Mouse (Mus musculus) liver, embryonic 12.5 days (tissue): ENCODE measurements at regions not wholly inside any gene's neighbourhood (a gene's known extent, or its start where the extent isn't known, plus 50 kb on each side); places are given as distances from the start of the nearest gene placed in this dataset.
A peak's percentile ranks its signal among the peaks of the same experiment; 100 is the strongest.

Experiments
- ATAC-seq: fragments of 200-750 bp; cut with Nextera tagmentation; 2 replicates; pipeline ENCODE4 v1.8.0; 2017; ENCODE audit warnings: moderate number of reproducible peaks, mild to moderate bottlenecking, moderate library complexity
- H3K27ac ChIP-seq: fragments of 300-500 bp; sonication (generic); 2 replicates; pipeline ENCODE4 v1.5.1; 2016; ENCODE audit warnings: mild to moderate bottlenecking
- H3K27me3 ChIP-seq: fragments of 300-500 bp; sonication (generic); replicated peaks from 2 replicates; pipeline ENCODE4 v1.6.1; 2016; ENCODE audit warnings: mild to moderate bottlenecking, moderate library complexity
- H3K36me3 ChIP-seq: fragments of 300-500 bp; sonication (generic); 2 replicates; pipeline ENCODE4 v1.6.1; 2016; ENCODE audit warnings: mild to moderate bottlenecking, moderate library complexity
- H3K4me1 ChIP-seq: fragments of 300-500 bp; sonication (generic); 2 replicates; pipeline ENCODE4 v1.6.1; 2016
- H3K4me2 ChIP-seq: fragments of 300-500 bp; sonication (generic); 2 replicates; pipeline ENCODE4 v1.6.1; 2016; ENCODE audit warnings: mild to moderate bottlenecking, moderate library complexity
- H3K4me3 ChIP-seq: fragments of 300-500 bp; sonication (generic); 2 replicates; pipeline ENCODE4 v1.5.1; 2016; ENCODE audit warnings: mild to moderate bottlenecking, moderate library complexity
- H3K9ac ChIP-seq: fragments of 300-500 bp; sonication (generic); 2 replicates; pipeline ENCODE4 v1.6.1; 2016; ENCODE audit warnings: mild to moderate bottlenecking, moderate library complexity
- H3K9me3 ChIP-seq: fragments of 300-500 bp; sonication (generic); replicated peaks from 2 replicates; pipeline ENCODE4 v1.6.1; 2016; ENCODE audit warnings: mild to moderate bottlenecking, moderate library complexity
- WGBS: fragments of 180-500 bp; shearing (Covaris S2); methylation state at CpG from one replicate; pipeline ENCODE4 v1.1.7; 2016; ENCODE audit not compliant: insufficient replicate concordance; 5-methylcytosine and 5-hydroxymethylcytosine counted together

DNA sequence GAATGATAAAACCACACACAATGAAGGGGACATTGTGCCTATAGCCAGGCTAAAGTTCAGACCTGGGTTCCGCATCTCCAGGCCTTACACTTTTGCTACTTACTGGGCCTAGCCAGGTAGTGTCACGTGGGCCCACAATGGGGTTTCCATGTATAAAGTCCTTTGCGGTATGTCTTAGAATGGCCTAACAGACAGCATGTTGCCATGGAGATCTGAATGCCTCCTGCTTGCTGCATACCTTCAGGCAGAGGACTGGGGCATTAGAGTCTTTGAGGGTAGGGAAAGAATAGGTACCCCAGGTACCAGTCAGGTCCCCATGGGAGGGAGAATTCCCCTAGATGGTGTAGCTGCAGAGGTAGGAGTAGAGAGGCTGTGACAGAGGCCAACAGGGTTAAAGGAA is 159.0 kb downstream of the Rplp1 start:
- 74% methylated on average over 3 of the region's 3 CpGs for WGBS
- Histone ChIP-seq H3K4me3 (no peak overlapping the region), H3K9me3 (no peaks in the 10 kb centered on the region), H3K36me3 (no peaks in the 10 kb centered on the region), H3K9ac (no peak overlapping the region), H3K4me2 (no peak overlapping the region), H3K27me3 (no peaks in the 10 kb centered on the region; the same call in 1 of the 2 replicates), H3K4me1 (no peaks in the 10 kb centered on the region), H3K27ac (no peak overlapping the region)
- no peak for ATAC-seq

DNA sequence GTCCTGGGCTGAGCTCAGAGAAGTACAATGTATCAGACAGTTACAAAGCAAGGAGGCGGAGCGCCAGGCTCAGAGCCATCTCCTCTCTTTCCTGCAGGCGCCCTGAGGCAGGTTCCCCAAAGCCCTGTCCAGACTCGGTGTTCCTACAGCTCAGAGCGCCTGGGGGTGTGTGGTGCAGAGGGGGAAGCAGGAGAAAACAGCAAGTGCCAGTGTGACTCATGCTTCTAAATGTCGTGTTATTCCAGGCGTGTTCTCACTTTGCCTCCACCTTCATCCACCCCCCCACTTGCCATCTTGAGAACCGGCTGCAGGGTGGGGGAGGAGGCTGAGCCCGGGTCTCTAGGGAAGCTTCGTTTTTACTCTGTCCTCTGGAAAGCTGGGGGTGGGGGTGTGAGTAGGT is 160.5 kb downstream of the Rplp1 start:
- no peaks in the 10 kb centered on the region for H3K36me3 ChIP-seq
- H3K4me2 ChIP-seq = no peak overlapping the region
- H3K27ac ChIP-seq = no peak overlapping the region
- ATAC-seq = no peak
- 23% methylated on average over 10 of the region's 10 CpGs for WGBS
- no peak overlapping the region for H3K4me3 ChIP-seq
- no peaks in the 10 kb centered on the region for H3K9me3 ChIP-seq
- H3K27me3 ChIP-seq = no peaks in the 10 kb centered on the region; the same call in 1 of the 2 replicates
- H3K4me1 ChIP-seq = no peaks in the 10 kb centered on the region
- H3K9ac ChIP-seq = no peak overlapping the region

DNA sequence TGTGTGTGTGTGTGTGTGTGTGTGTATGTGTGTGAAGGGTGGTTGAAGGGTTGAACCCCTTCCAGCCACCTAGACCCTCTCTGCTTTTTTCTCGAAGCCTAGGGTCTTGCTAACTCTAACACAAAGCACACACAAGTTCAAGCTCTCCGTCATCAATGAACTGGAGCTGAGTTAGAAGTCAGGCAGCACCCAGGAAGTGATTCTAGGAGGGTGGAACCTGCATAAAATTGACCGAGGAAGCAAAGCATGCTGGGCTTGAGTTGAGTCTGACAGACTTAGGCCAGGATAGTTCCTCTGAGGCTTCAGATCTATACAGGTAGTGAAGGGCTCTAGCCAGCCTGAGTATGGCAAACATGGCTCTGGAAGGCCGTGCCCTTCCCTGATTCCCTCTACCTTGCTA is 165.1 kb downstream of the Rplp1 start:
- ATAC-seq = no peak

DNA sequence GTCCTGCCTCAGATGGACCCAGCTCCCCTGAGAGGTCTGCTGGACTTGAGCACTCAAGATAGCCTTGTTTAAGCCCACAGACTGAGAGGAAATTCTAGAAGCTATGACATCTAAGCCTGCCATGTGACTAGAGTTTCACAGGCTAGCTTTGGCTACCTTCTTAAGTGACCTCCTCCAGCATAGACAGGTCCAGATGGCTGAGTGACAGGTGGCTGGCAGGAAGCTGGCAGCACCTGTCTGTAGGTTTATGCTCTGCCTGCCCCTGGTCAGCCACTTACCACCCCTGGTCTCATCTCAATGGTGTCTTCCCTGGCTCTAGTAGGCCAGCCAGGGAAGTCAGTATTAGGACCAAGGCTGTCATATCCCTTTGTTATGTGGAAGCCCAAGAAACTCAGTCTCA is 165.9 kb downstream of the Rplp1 start:
- no peak overlapping the region for H3K27ac ChIP-seq
- no peak overlapping the region for H3K4me2 ChIP-seq

More for the DNA sequence above, 165.1 kb downstream of the Rplp1 start:
- Histone ChIP-seq H3K27me3 (no peaks in the 10 kb centered on the region; the same call in 1 of the 2 replicates), H3K9me3 (no peaks in the 10 kb centered on the region), H3K4me2 (no peak overlapping the region), H3K27ac (no peak overlapping the region), H3K9ac (no peak overlapping the region), H3K4me3 (no peak overlapping the region), H3K36me3 (no peaks in the 10 kb centered on the region), H3K4me1 (no peaks in the 10 kb centered on the region)
- WGBS = 58% methylated on average over 4 of the region's 4 CpGs

DNA sequence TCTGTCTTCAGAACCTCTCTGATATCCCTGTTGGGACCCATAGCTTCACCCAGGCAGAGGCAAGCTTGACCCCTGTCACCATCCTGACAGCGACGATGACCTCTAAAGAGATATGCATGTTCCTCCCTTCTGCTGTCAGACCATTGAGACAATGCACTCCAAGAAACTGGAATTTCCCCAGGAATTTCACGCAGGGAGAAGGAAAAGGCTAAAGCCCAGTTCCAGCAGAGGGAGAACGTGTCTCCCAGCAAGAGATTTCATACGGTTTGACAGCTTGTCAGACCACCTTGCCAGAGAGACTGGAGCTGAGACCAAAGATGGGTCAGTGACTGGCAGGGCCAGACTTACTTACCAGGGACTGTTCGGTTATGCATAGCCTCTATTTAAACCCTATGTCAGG is 167.9 kb downstream of the Rplp1 start:
- Histone ChIP-seq H3K4me1 (no peaks in the 10 kb centered on the region), H3K27ac (no peak overlapping the region), H3K9me3 (no peaks in the 10 kb centered on the region), H3K4me3 (no peak overlapping the region), H3K9ac (no peak overlapping the region), H3K27me3 (0 out of 2 replicates have a peak, but pooled peaks cover 6% of the 10 kb centered on the region), H3K4me2 (no peak overlapping the region), H3K36me3 (no peaks in the 10 kb centered on the region)
- no peak for ATAC-seq
- WGBS = 41% methylated on average over 6 of the region's 6 CpGs

More for the DNA sequence above, 165.9 kb downstream of the Rplp1 start:
- Histone ChIP-seq H3K9ac (no peak overlapping the region), H3K27me3 (no peaks in the 10 kb centered on the region; the same call in 1 of the 2 replicates), H3K9me3 (no peaks in the 10 kb centered on the region), H3K4me1 (no peaks in the 10 kb centered on the region), H3K36me3 (no peaks in the 10 kb centered on the region), H3K4me3 (no peak overlapping the region)
- no peak for ATAC-seq

DNA sequence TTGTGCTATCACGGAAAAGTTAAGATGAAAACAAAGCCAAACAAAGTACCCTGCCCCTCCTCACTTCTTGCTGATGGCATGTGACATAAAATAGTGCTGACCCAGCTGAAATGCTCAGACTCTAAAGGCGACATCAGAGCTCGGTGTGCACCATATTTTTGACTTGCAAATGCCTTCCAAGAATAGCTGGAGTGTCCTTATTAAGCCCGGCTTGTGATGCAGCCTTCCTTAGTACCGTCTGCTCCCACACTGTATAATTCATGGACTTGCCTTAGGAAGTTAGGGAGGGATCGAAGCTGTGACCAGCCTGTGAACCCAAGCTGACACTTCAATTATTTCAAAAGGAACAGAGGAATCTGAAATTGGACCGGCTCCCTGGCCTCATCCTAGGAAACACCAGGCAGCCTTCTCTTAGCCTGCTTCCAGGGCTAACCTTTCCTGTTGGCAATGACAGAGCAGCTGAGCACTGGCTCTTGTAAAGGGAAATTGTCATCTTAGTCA is 169.0 kb downstream of the Rplp1 start:
- no peak overlapping the region for H3K27ac ChIP-seq
- 60% methylated on average over 7 of the region's 7 CpGs for WGBS

DNA sequence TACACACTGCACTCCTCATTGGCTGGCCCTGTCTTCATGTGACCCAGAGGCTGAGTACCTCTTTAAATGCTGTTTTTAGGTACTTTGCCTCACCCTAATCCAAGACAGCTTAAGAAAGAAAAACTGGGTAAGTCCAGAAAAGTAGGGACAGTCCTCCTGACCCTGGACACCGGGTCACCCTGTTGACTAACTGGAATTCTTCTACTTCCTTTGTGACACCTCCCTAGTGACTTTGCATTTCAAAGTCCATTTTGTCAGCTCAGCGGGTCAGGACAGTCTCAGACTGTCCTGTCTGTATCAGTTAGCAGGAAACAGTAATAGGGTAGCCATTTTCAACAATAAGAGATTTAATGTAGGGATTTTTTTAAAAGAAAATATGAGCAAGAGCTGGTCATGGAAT is 180.8 kb downstream of the Rplp1 start:
- no peak overlapping the region for H3K27ac ChIP-seq
- no peaks in the 10 kb centered on the region for H3K36me3 ChIP-seq
- peak; percentile 30; the same call in 1 of the 2 replicates for ATAC-seq
- H3K9me3 ChIP-seq = no peaks in the 10 kb centered on the region
- no peaks in the 10 kb centered on the region for H3K4me1 ChIP-seq
- no peak overlapping the region for H3K4me2 ChIP-seq
- H3K27me3 ChIP-seq = no peaks in the 10 kb centered on the region
- H3K9ac ChIP-seq = no peak overlapping the region
- no peak overlapping the region for H3K4me3 ChIP-seq
- 31% methylated on average over 2 of the region's 2 CpGs for WGBS

More for the DNA sequence above, 169.0 kb downstream of the Rplp1 start:
- no peak overlapping the region for H3K4me2 ChIP-seq
- no peak for ATAC-seq
- H3K4me3 ChIP-seq = no peak overlapping the region
- H3K9ac ChIP-seq = no peak overlapping the region
- H3K36me3 ChIP-seq = no peaks in the 10 kb centered on the region
- no peaks in the 10 kb centered on the region for H3K4me1 ChIP-seq
- no peaks in the 10 kb centered on the region for H3K9me3 ChIP-seq
- H3K27me3 ChIP-seq = 0 out of 2 replicates have a peak, but pooled peaks cover 6% of the 10 kb centered on the region

DNA sequence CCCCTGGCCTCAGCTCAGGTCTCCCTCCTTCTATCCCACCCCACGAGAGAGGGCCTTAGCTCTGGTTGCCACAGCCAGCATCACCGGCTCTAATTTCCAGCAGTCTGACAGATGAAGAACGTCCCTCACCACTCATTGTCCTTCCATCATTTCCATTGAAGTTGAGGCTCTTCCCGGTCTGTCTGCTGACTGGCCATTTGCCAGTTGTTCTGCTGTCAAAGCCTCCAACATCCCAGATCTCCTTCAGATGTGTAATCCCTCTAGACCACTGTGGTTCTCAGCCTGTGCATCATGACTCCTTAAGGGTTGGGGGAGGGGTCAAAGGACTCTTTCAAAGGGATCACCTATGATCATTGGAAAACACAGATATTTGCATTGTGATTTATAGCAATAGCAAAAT is 181.6 kb downstream of the Rplp1 start:
- H3K9ac ChIP-seq = no peak overlapping the region
- no peaks in the 10 kb centered on the region for H3K36me3 ChIP-seq
- no peaks in the 10 kb centered on the region for H3K4me1 ChIP-seq
- H3K27ac ChIP-seq = no peak overlapping the region
- ATAC-seq = no peak
- H3K9me3 ChIP-seq = no peaks in the 10 kb centered on the region
- H3K4me2 ChIP-seq = no peak overlapping the region
- H3K27me3 ChIP-seq = no peaks in the 10 kb centered on the region
- 59% methylated on average over 4 of the region's 4 CpGs for WGBS
- no peak overlapping the region for H3K4me3 ChIP-seq

DNA sequence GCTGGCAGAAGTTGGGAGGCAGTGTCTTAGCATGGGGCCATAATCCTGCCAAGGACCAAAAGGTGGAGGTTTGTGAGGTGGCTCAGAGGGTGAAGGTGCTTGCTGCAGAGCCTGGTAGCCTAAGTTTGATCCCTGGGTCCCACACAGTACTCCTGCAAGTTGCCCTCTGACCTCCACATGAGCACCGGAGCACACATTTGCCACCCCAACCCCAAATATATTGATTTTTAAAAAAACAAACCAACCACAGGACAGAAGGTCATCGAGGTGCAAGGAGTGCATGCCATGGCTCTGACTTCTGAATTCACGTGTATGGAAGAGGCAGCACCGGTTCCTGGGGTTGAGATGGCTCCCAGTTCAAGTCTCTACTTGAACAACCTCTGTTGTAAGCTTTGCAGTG is 186.2 kb downstream of the Rplp1 start:
- Histone ChIP-seq H3K27me3 (peaks cover 4% of the 10 kb centered on the region; the same call in 1 of the 2 replicates), H3K9ac (no peak overlapping the region), H3K36me3 (no peaks in the 10 kb centered on the region), H3K27ac (no peak overlapping the region), H3K4me2 (no peak overlapping the region), H3K9me3 (no peaks in the 10 kb centered on the region), H3K4me1 (no peaks in the 10 kb centered on the region), H3K4me3 (no peak overlapping the region)
- no peak for ATAC-seq
- WGBS = 58% methylated on average over 4 of the region's 4 CpGs

DNA sequence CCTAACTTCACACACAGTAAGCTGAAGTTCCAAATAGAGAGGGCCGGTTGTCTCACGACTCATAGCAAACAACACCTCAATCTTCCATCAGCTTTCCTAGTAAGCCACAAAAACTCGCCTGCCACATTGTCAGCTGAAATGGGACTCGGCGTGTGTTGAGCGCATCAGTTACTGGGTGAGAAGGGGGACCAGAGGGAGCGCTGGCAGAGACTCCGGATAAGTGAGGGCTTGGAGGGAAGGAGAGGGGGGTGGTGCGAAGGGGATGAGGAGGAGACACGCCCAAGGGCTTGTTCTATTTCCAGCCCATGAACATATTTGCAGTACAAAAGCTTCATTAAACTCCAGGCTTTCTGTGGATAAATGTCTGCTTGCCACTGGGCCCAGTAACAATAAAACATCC is 186.7 kb downstream of the Rplp1 start:
- Histone ChIP-seq H3K4me1 (no peaks in the 10 kb centered on the region), H3K4me3 (no peak overlapping the region), H3K9ac (no peak overlapping the region), H3K9me3 (no peaks in the 10 kb centered on the region), H3K36me3 (no peaks in the 10 kb centered on the region), H3K27me3 (peaks cover 4% of the 10 kb centered on the region; the same call in 1 of the 2 replicates), H3K27ac (no peak overlapping the region), H3K4me2 (no peak overlapping the region)
- 49% methylated on average over 10 of the region's 10 CpGs for WGBS
- no peak for ATAC-seq

DNA sequence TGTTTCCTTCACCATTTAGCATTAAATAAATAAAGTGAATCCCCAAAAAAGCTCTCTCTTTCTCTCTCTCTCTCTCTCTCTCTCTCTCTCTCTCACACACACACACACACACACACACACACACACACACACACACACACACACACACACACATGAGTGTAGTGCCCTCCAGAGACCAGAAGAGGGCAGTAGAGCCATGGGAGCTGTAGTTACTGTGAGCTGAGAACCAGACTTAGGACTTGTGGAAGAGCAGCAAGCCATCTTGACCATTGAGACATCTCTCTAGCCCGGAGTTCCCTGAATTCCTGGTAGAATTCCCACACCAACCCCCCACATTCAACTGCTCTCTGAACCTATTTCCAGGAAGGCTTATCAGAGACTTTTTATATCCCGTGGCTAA is 190.3 kb downstream of the Rplp1 start:
- peaks cover 11% of the 10 kb centered on the region for H3K27me3 ChIP-seq
- no peaks in the 10 kb centered on the region for H3K36me3 ChIP-seq
- H3K9me3 ChIP-seq = no peaks in the 10 kb centered on the region
- no peak overlapping the region for H3K9ac ChIP-seq
- WGBS = 68% methylated on average over 2 of the region's 2 CpGs
- no peak overlapping the region for H3K27ac ChIP-seq
- no peak for ATAC-seq
- no peak overlapping the region for H3K4me3 ChIP-seq
- H3K4me2 ChIP-seq = no peak overlapping the region
- no peaks in the 10 kb centered on the region for H3K4me1 ChIP-seq

DNA sequence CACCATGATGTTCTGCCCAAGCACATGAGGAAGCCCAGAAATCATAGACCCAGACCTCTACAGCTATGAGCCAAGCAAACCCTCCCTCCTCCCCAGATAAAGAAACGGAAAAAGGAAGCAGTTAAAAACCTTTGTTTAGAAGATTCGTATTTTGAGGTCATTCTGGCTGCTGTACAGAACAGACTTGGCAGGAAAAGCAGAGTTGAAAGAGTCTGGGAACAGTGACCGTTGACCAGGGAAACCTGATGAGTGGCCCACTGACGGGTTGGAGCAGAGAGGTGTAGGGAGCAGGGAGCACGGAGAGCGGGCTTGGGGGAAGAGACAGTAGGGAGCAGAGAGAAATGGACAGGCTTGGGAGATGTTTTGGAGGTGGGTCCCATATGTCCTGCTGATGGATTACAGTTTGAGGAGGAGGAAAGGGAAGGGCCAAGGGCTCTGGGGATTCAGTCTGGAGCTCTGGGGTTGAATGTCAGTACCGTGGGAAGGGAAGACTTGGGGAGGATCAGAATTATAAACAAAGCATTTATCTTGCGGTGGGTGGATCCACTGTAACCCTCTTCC is 191.2 kb downstream of the Rplp1 start:
- Histone ChIP-seq H3K27me3 (peaks cover 18% of the 10 kb centered on the region), H3K4me1 (no peaks in the 10 kb centered on the region), H3K4me3 (no peak overlapping the region), H3K9ac (no peak overlapping the region), H3K4me2 (no peak overlapping the region), H3K27ac (no peak overlapping the region), H3K36me3 (no peaks in the 10 kb centered on the region), H3K9me3 (no peaks in the 10 kb centered on the region)
- ATAC-seq = no peak
- 51% methylated on average over 8 of the region's 8 CpGs for WGBS

DNA sequence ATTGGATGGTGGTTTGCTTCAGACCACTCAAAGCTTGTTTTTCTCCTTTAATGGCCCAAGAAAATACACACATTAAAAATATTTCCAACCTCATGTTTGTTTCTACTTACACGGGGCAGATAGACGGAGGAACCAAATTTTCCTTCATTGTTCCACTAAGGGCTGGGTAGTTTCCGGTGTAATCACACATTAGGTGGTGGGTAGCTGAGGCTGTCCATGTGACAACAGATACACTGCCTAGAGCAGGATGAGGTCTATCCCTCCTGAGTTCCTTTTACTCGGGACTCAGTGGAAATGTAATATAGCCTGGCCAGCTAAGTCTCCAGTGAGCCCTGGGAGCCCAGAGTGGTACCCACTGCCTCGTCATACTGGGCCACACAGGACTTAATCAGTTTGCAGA is 192.5 kb downstream of the Rplp1 start:
- H3K4me2 ChIP-seq = no peak overlapping the region
- no peak for ATAC-seq
- no peak overlapping the region for H3K9ac ChIP-seq
- H3K36me3 ChIP-seq = no peaks in the 10 kb centered on the region
- WGBS = 61% methylated on average over 5 of the region's 5 CpGs
- H3K9me3 ChIP-seq = no peaks in the 10 kb centered on the region
- no peak overlapping the region for H3K27ac ChIP-seq
- H3K4me3 ChIP-seq = no peak overlapping the region
- peaks cover 27% of the 10 kb centered on the region for H3K27me3 ChIP-seq
- H3K4me1 ChIP-seq = no peaks in the 10 kb centered on the region
